Mouse (Mus musculus) cerebellum, adult 2 months (tissue): ENCODE measurements around the gene Dnajb5.

Experiments
- CTCF ChIP-seq: fragments of 200-500 bp; IDR thresholded peaks from 2 replicates; pipeline ENCODE4 v1.5.1; 2011; ENCODE audit warnings: low read depth, mild to moderate bottlenecking, control low read depth, low read length, moderate library complexity, borderline replicate concordance; ENCODE audit not compliant: insufficient read depth
- POLR2A ChIP-seq: fragments of 200-500 bp; IDR thresholded peaks from 2 replicates; pipeline ENCODE4 v1.6.1; 2011; ENCODE audit warnings: low read length, control low read depth, borderline replicate concordance; ENCODE audit not compliant: insufficient read depth

GRCm38 (mm10) chr4:42952563-42952962 is 2.9 kb downstream of the Dnajb5 start:
- TF ChIP-seq POLR2A (no peak), CTCF (no peak)
